Mouse (Mus musculus): ENCODE results near the gene Fstl4. TPM values are rescaled to one million over a fixed set of nuclear protein-coding genes. Genes with fewer than 3 reads are reported as not detected.

Gene Fstl4
- polyA plus RNA-seq, 1 experiment = 0.49 TPM

- Histone ChIP-seq H3K4me1 (ENCODE audit: control insufficient read depth, insufficient read depth, insufficient read length, low read length) (no peaks in the 10 kb centered on the region), H3K27me3 (ENCODE audit: control insufficient read depth, insufficient read depth, low read length) (no peaks in the 10 kb centered on the region), H3K4me3 (ENCODE audit: low read depth, low read length) (no peak overlapping the region), H3K27ac (ENCODE audit: insufficient read depth, low read depth, low read length) (no peak overlapping the region), H3K36me3 (ENCODE audit: control insufficient read depth, insufficient read depth, low read length) (no peaks in the 10 kb centered on the region)
- WGBS = 62% methylated on average over 14 of the region's 14 CpGs
- no peak for TF ChIP-seq CTCF (IDR thresholded peaks at IDR 0.05; ENCODE audit: extremely low read depth, insufficient read length, insufficient replicate concordance, low read depth, low read length)
- no peak for TF ChIP-seq POLR2A (IDR thresholded peaks at IDR 0.05; ENCODE audit: low read depth, low read length)
Observed at GRCm38 (mm10) chr11:53067699-53068478, 303.5 kb downstream of the Fstl4 start.

GRCm38 (mm10) chr11:53068479-53069065 lies 304.1 kb downstream of the Fstl4 start:
- TF ChIP-seq CTCF (IDR thresholded peaks at IDR 0.05; ENCODE audit: extremely low read depth, insufficient read length, insufficient replicate concordance, low read depth, low read length) = no peak
- TF ChIP-seq POLR2A (IDR thresholded peaks at IDR 0.05; ENCODE audit: low read depth, low read length) = no peak
- no peaks in the 10 kb centered on the region for H3K36me3 ChIP-seq (ENCODE audit: control insufficient read depth, insufficient read depth, low read length)

GRCm38 (mm10) chr11:53069751-53070150 lies 305.3 kb downstream of the Fstl4 start:
- WGBS = 47% methylated on average over 6 of the region's 6 CpGs
- TF ChIP-seq CTCF (IDR thresholded peaks at IDR 0.05; ENCODE audit: extremely low read depth, insufficient read length, insufficient replicate concordance, low read depth, low read length) (no peak), POLR2A (IDR thresholded peaks at IDR 0.05; ENCODE audit: low read depth, low read length) (no peak)
- Histone ChIP-seq H3K4me3 (ENCODE audit: low read depth, low read length) (no peak overlapping the region), H3K27ac (ENCODE audit: insufficient read depth, low read depth, low read length) (no peak overlapping the region), H3K27me3 (ENCODE audit: control insufficient read depth, insufficient read depth, low read length) (no peaks in the 10 kb centered on the region), H3K4me1 (ENCODE audit: control insufficient read depth, insufficient read depth, insufficient read length, low read length) (no peaks in the 10 kb centered on the region), H3K36me3 (ENCODE audit: control insufficient read depth, insufficient read depth, low read length) (no peaks in the 10 kb centered on the region)

More at GRCm38 (mm10) chr11:53068479-53069065, 304.1 kb downstream of the Fstl4 start:
- Histone ChIP-seq H3K27me3 (ENCODE audit: control insufficient read depth, insufficient read depth, low read length) (no peaks in the 10 kb centered on the region), H3K4me3 (ENCODE audit: low read depth, low read length) (no peak overlapping the region), H3K27ac (ENCODE audit: insufficient read depth, low read depth, low read length) (no peak overlapping the region), H3K4me1 (ENCODE audit: control insufficient read depth, insufficient read depth, insufficient read length, low read length) (no peaks in the 10 kb centered on the region)
- 34% methylated on average over 16 of the region's 16 CpGs for WGBS

GRCm38 (mm10) chr11:53071602-53072001 lies 307.2 kb downstream of the Fstl4 start:
- WGBS = 52% methylated on average over 1 of the region's 1 CpGs
- Histone ChIP-seq H3K27ac (ENCODE audit: insufficient read depth, low read depth, low read length) (no peak overlapping the region), H3K4me3 (ENCODE audit: low read depth, low read length) (no peak overlapping the region), H3K27me3 (ENCODE audit: control insufficient read depth, insufficient read depth, low read length) (no peaks in the 10 kb centered on the region), H3K36me3 (ENCODE audit: control insufficient read depth, insufficient read depth, low read length) (no peaks in the 10 kb centered on the region), H3K4me1 (ENCODE audit: control insufficient read depth, insufficient read depth, insufficient read length, low read length) (no peaks in the 10 kb centered on the region)
- TF ChIP-seq CTCF (IDR thresholded peaks at IDR 0.05; ENCODE audit: extremely low read depth, insufficient read length, insufficient replicate concordance, low read depth, low read length) (no peak), POLR2A (IDR thresholded peaks at IDR 0.05; ENCODE audit: low read depth, low read length) (no peak)

GRCm38 (mm10) chr11:53077641-53078040 lies 313.2 kb downstream of the Fstl4 start:
- H3K4me3 ChIP-seq (ENCODE audit: low read depth, low read length) = no peak overlapping the region
- H3K27ac ChIP-seq (ENCODE audit: insufficient read depth, low read depth, low read length) = no peak overlapping the region
- TF ChIP-seq POLR2A (IDR thresholded peaks at IDR 0.05; ENCODE audit: low read depth, low read length) (no peak), CTCF (IDR thresholded peaks at IDR 0.05; ENCODE audit: extremely low read depth, insufficient read length, insufficient replicate concordance, low read depth, low read length) (no peak)
- H3K4me1 ChIP-seq (ENCODE audit: control insufficient read depth, insufficient read depth, insufficient read length, low read length) = no peaks in the 10 kb centered on the region
- H3K27me3 ChIP-seq (ENCODE audit: control insufficient read depth, insufficient read depth, low read length) = no peaks in the 10 kb centered on the region
- H3K36me3 ChIP-seq (ENCODE audit: control insufficient read depth, insufficient read depth, low read length) = no peaks in the 10 kb centered on the region
- WGBS = 79% methylated on average over 7 of the region's 7 CpGs

GRCm38 (mm10) chr11:53078419-53079334 lies 314.2 kb downstream of the Fstl4 start:
- Histone ChIP-seq H3K4me3 (ENCODE audit: low read depth, low read length) (no peak overlapping the region), H3K27ac (ENCODE audit: insufficient read depth, low read depth, low read length) (no peak overlapping the region), H3K4me1 (ENCODE audit: control insufficient read depth, insufficient read depth, insufficient read length, low read length) (no peaks in the 10 kb centered on the region), H3K27me3 (ENCODE audit: control insufficient read depth, insufficient read depth, low read length) (no peaks in the 10 kb centered on the region), H3K36me3 (ENCODE audit: control insufficient read depth, insufficient read depth, low read length) (no peaks in the 10 kb centered on the region)
- TF ChIP-seq POLR2A (IDR thresholded peaks at IDR 0.05; ENCODE audit: low read depth, low read length) (no peak), CTCF (IDR thresholded peaks at IDR 0.05; ENCODE audit: extremely low read depth, insufficient read length, insufficient replicate concordance, low read depth, low read length) (no peak)
- 67% methylated on average over 7 of the region's 7 CpGs for WGBS
